Mouse (Mus musculus): Measurements from ENCODE around the gene Hmmr. TPM values are rescaled to one million over a fixed set of nuclear protein-coding genes. Genes with fewer than 3 reads are reported as not detected.

The Hmmr gene
- polyA plus RNA-seq, 1 experiment from 2014 or later: 6.9 TPM

- DNase-seq (ENCODE audit: low spot score): no peak
Observed at GRCm38 (mm10) chr11:40754664-40755107, 21.5 kb upstream of the Hmmr start.

GRCm38 (mm10) chr11:40753836-40754235 lies 20.6 kb upstream of the Hmmr start:
- no peak overlapping the region for H3K9ac ChIP-seq
- 83% methylated on average over 6 of the region's 6 CpGs for WGBS
- no peak overlapping the region for H3K27ac ChIP-seq
- DNase-seq (ENCODE audit: low spot score) (no peak), ATAC-seq (ENCODE audit: low FRiP score) (no peak)
- H3K9me3 ChIP-seq (ENCODE audit: control insufficient read depth, low read length): no peaks in the 10 kb centered on the region
- peaks cover 21% of the 10 kb centered on the region for H3K36me3 ChIP-seq (replicated peaks; ENCODE audit: control insufficient read depth, insufficient read depth)
- H3K27me3 ChIP-seq (ENCODE audit: control insufficient read depth, insufficient read depth, low read length): no peaks in the 10 kb centered on the region
- no peak overlapping the region for H3K4me3 ChIP-seq (replicated peaks; ENCODE audit: low read length)
- peak overlapping the region; percentile 76 for H3K4me2 ChIP-seq (replicated peaks)
- H3K4me1 ChIP-seq (replicated peaks; ENCODE audit: control insufficient read depth, insufficient read depth, low read length): peaks cover 11% of the 10 kb centered on the region

More at GRCm38 (mm10) chr11:40754664-40755107, 21.5 kb upstream of the Hmmr start:
- peak overlapping the region; percentile 77 for H3K4me3 ChIP-seq (replicated peaks; ENCODE audit: low read length)
- H3K4me1 ChIP-seq (replicated peaks; ENCODE audit: control insufficient read depth, insufficient read depth, low read length): peaks cover 11% of the 10 kb centered on the region
- peak; percentile 82 for ATAC-seq (ENCODE audit: low FRiP score)
- no peaks in the 10 kb centered on the region for H3K9me3 ChIP-seq (ENCODE audit: control insufficient read depth, low read length)
- H3K4me2 ChIP-seq (replicated peaks): peak overlapping the region; percentile 76
- H3K27ac ChIP-seq: 0 out of 2 replicates have a peak overlapping the region, but pooled peaks have one; percentile 43
- 3% methylated on average over 19 of the region's 19 CpGs for WGBS
- peak overlapping the region; percentile 84 for H3K9ac ChIP-seq
- H3K36me3 ChIP-seq (replicated peaks; ENCODE audit: control insufficient read depth, insufficient read depth): peaks cover 18% of the 10 kb centered on the region
- no peaks in the 10 kb centered on the region for H3K27me3 ChIP-seq (ENCODE audit: control insufficient read depth, insufficient read depth, low read length)

- DNase-seq (ENCODE audit: low spot score) (no peak), ATAC-seq (ENCODE audit: low FRiP score) (no peak)
- Histone ChIP-seq H3K9me3 (ENCODE audit: control insufficient read depth, low read length) (no peaks in the 10 kb centered on the region), H3K4me3 (replicated peaks; ENCODE audit: low read length) (no peak overlapping the region), H3K4me1 (replicated peaks; ENCODE audit: control insufficient read depth, insufficient read depth, low read length) (no peaks in the 10 kb centered on the region), H3K9ac (no peak overlapping the region), H3K27ac (no peak overlapping the region), H3K4me2 (replicated peaks) (no peak overlapping the region), H3K27me3 (ENCODE audit: control insufficient read depth, insufficient read depth, low read length) (no peaks in the 10 kb centered on the region), H3K36me3 (replicated peaks; ENCODE audit: control insufficient read depth, insufficient read depth) (peaks cover 21% of the 10 kb centered on the region)
- 69% methylated on average over 2 of the region's 2 CpGs for WGBS
Observed at GRCm38 (mm10) chr11:40747716-40748115, 14.5 kb upstream of the Hmmr start.

- H3K4me1 ChIP-seq (replicated peaks; ENCODE audit: control insufficient read depth, insufficient read depth, low read length): no peaks in the 10 kb centered on the region
- no peaks in the 10 kb centered on the region for H3K9me3 ChIP-seq (ENCODE audit: control insufficient read depth, low read length)
- no peak overlapping the region for H3K27ac ChIP-seq
- peaks cover 22% of the 10 kb centered on the region for H3K36me3 ChIP-seq (replicated peaks; ENCODE audit: control insufficient read depth, insufficient read depth)
- DNase-seq (ENCODE audit: low spot score) (no peak), ATAC-seq (ENCODE audit: low FRiP score) (no peak)
- no peak overlapping the region for H3K4me2 ChIP-seq (replicated peaks)
- H3K27me3 ChIP-seq (ENCODE audit: control insufficient read depth, insufficient read depth, low read length): no peaks in the 10 kb centered on the region
- H3K4me3 ChIP-seq (replicated peaks; ENCODE audit: low read length): no peak overlapping the region
- no peak overlapping the region for H3K9ac ChIP-seq
- WGBS: 91% methylated on average over 12 of the region's 12 CpGs
Observed at GRCm38 (mm10) chr11:40746361-40746760, 13.1 kb upstream of the Hmmr start.

- Histone ChIP-seq H3K36me3 (replicated peaks; ENCODE audit: control insufficient read depth, insufficient read depth) (peaks cover 19% of the 10 kb centered on the region), H3K9me3 (ENCODE audit: control insufficient read depth, low read length) (no peaks in the 10 kb centered on the region), H3K27me3 (ENCODE audit: control insufficient read depth, insufficient read depth, low read length) (no peaks in the 10 kb centered on the region), H3K4me3 (replicated peaks; ENCODE audit: low read length) (no peak overlapping the region), H3K4me1 (replicated peaks; ENCODE audit: control insufficient read depth, insufficient read depth, low read length) (no peaks in the 10 kb centered on the region), H3K9ac (no peak overlapping the region), H3K27ac (no peak overlapping the region), H3K4me2 (replicated peaks) (no peak overlapping the region)
- ATAC-seq (ENCODE audit: low FRiP score) (no peak), DNase-seq (ENCODE audit: low spot score) (no peak)
- 92% methylated on average over 3 of the region's 3 CpGs for WGBS
Observed at GRCm38 (mm10) chr11:40744348-40744747, 11.1 kb upstream of the Hmmr start.

- no peaks in the 10 kb centered on the region for H3K4me1 ChIP-seq (replicated peaks; ENCODE audit: control insufficient read depth, insufficient read depth, low read length)
- H3K4me3 ChIP-seq (replicated peaks; ENCODE audit: low read length): no peak overlapping the region
- no peak overlapping the region for H3K27ac ChIP-seq
- ATAC-seq (ENCODE audit: low FRiP score) (no peak), DNase-seq (ENCODE audit: low spot score) (no peak)
- WGBS: 95% methylated on average over 12 of the region's 12 CpGs
- H3K9ac ChIP-seq: no peak overlapping the region
- H3K4me2 ChIP-seq (replicated peaks): no peak overlapping the region
- H3K36me3 ChIP-seq (replicated peaks; ENCODE audit: control insufficient read depth, insufficient read depth): peaks cover 43% of the 10 kb centered on the region
- no peaks in the 10 kb centered on the region for H3K9me3 ChIP-seq (ENCODE audit: control insufficient read depth, low read length)
- no peaks in the 10 kb centered on the region for H3K27me3 ChIP-seq (ENCODE audit: control insufficient read depth, insufficient read depth, low read length)
Observed at GRCm38 (mm10) chr11:40741605-40742262, 8.5 kb upstream of the Hmmr start.

- Histone ChIP-seq H3K27me3 (ENCODE audit: control insufficient read depth, insufficient read depth, low read length) (no peaks in the 10 kb centered on the region), H3K4me1 (replicated peaks; ENCODE audit: control insufficient read depth, insufficient read depth, low read length) (peaks cover 17% of the 10 kb centered on the region), H3K4me3 (replicated peaks; ENCODE audit: low read length) (no peak overlapping the region), H3K4me2 (replicated peaks) (no peak overlapping the region), H3K9me3 (ENCODE audit: control insufficient read depth, low read length) (no peaks in the 10 kb centered on the region), H3K36me3 (replicated peaks; ENCODE audit: control insufficient read depth, insufficient read depth) (peaks cover 48% of the 10 kb centered on the region), H3K27ac (no peak overlapping the region), H3K9ac (no peak overlapping the region)
- DNase-seq (ENCODE audit: low spot score) (no peak), ATAC-seq (ENCODE audit: low FRiP score) (no peak)
- 88% methylated on average over 3 of the region's 3 CpGs for WGBS
Observed at GRCm38 (mm10) chr11:40737369-40737768, 4.1 kb upstream of the Hmmr start.

GRCm38 (mm10) chr11:40734251-40734752 lies 1.1 kb upstream of the Hmmr start:
- Histone ChIP-seq H3K27me3 (ENCODE audit: control insufficient read depth, insufficient read depth, low read length) (no peaks in the 10 kb centered on the region), H3K27ac (peak overlapping the region; percentile 81)
- 7% methylated on average over 11 of the region's 11 CpGs for WGBS

GRCm38 (mm10) chr11:40732997-40733338 lies 254 bp downstream of the Hmmr start:
- H3K9ac ChIP-seq: peak overlapping the region; percentile 45; the same call in 1 of the 2 replicates
- H3K36me3 ChIP-seq (replicated peaks; ENCODE audit: control insufficient read depth, insufficient read depth): peaks cover 17% of the 10 kb centered on the region
- H3K4me3 ChIP-seq (replicated peaks; ENCODE audit: low read length): peak overlapping the region; percentile 84
- ATAC-seq (ENCODE audit: low FRiP score) (no peak), DNase-seq (ENCODE audit: low spot score) (no peak)
- no peak overlapping the region for H3K27ac ChIP-seq
- H3K4me2 ChIP-seq (replicated peaks): peak overlapping the region; percentile 69
- H3K27me3 ChIP-seq (ENCODE audit: control insufficient read depth, insufficient read depth, low read length): no peaks in the 10 kb centered on the region
- peaks cover 17% of the 10 kb centered on the region for H3K4me1 ChIP-seq (replicated peaks; ENCODE audit: control insufficient read depth, insufficient read depth, low read length)
- H3K9me3 ChIP-seq (ENCODE audit: control insufficient read depth, low read length): no peaks in the 10 kb centered on the region
- WGBS: 1% methylated on average over 14 of the region's 14 CpGs

More at GRCm38 (mm10) chr11:40734251-40734752, 1.1 kb upstream of the Hmmr start:
- H3K9me3 ChIP-seq (ENCODE audit: control insufficient read depth, low read length): no peaks in the 10 kb centered on the region
- no peak for DNase-seq (ENCODE audit: low spot score)
- ATAC-seq (ENCODE audit: low FRiP score): no peak
- H3K36me3 ChIP-seq (replicated peaks; ENCODE audit: control insufficient read depth, insufficient read depth): peaks cover 29% of the 10 kb centered on the region
- H3K4me3 ChIP-seq (replicated peaks; ENCODE audit: low read length): peak overlapping the region; percentile 84
- H3K9ac ChIP-seq: peak overlapping the region; percentile 84
- H3K4me1 ChIP-seq (replicated peaks; ENCODE audit: control insufficient read depth, insufficient read depth, low read length): peaks cover 17% of the 10 kb centered on the region
- peak overlapping the region; percentile 87 for H3K4me2 ChIP-seq (replicated peaks)
